In genomic region chr11:101472336-101472735, GRCm38 (mm10) we compare ENCODE assay signal across 19 mouse cellular contexts. TPM values are rescaled to one million over a fixed set of nuclear protein-coding genes. Genes with fewer than 3 reads are reported as not detected.
A peak's percentile ranks its signal among the peaks of the same experiment; 100 is the strongest.
DNase-seq lines count a peak whose midpoint lies in the region; ATAC-seq lines count a peak whose summit lies in the region.
"Had no signal": no experiment of that assay in that cellular context is flagged by ENCODE, and none has a peak within 500 bp of the region (broad histone marks: within the 10 kb centered on the region; RNA-seq: fewer than 3 reads in every experiment).

No protein-coding gene starts in this region.

- peak; percentile 41 for DNase-seq in cerebellum, adult 11-12 months
- no peak for DNase-seq in cerebellum, adult 11 months
- no peak for DNase-seq in hindbrain, embryonic 10.5 days (ENCODE audit: low spot score)
- peak; percentile 69 for DNase-seq in testis, postnatal 10 days (ENCODE audit: low spot score)
- DNase-seq in testis, postnatal 14 days (ENCODE audit: low spot score): no peak
- DNase-seq: gastrocnemius, postnatal 25 days; heart, postnatal 4 days; kidney, adult 11 months; kidney, postnatal 36 days; lung, postnatal 36 days; thymus, postnatal 4 days had no signal

- 51% methylated on average over 7 of the region's 7 CpGs for WGBS in hindbrain, embryonic 10.5 days
- 48% methylated on average over 7 of the region's 7 CpGs for WGBS in hindbrain, embryonic 16.5 days
- 60% methylated on average over 7 of the region's 7 CpGs for WGBS in midbrain, embryonic 12.5 days
- WGBS in midbrain, embryonic 16.5 days: 72% methylated on average over 7 of the region's 7 CpGs

- H3K4me3 ChIP-seq in hindbrain, embryonic 10.5 days: peak overlapping the region; percentile 43; the same call in 1 of the 2 replicates
- H3K4me3 ChIP-seq in hindbrain, embryonic 16.5 days (ENCODE audit: low read length): no peak overlapping the region
- H3K4me3 ChIP-seq in midbrain, embryonic 12.5 days: no peak overlapping the region
- no peak overlapping the region for H3K4me3 ChIP-seq in midbrain, embryonic 16.5 days (ENCODE audit: low read depth, low read length)
- H3K4me3 ChIP-seq: heart, embryonic 12.5 days; limb, embryonic 12.5 days; liver, embryonic 15.5 days had no signal

- H3K27me3 ChIP-seq in hindbrain, embryonic 10.5 days (ENCODE audit: insufficient read depth, poor library complexity, severe bottlenecking): peaks cover 5% of the 10 kb centered on the region; the same call in 1 of the 2 replicates
- no peaks in the 10 kb centered on the region for H3K27me3 ChIP-seq in hindbrain, embryonic 16.5 days (replicated peaks; ENCODE audit: control insufficient read depth, insufficient read depth, low read length)
- no peaks in the 10 kb centered on the region for H3K27me3 ChIP-seq in midbrain, embryonic 12.5 days
- H3K27me3 ChIP-seq in midbrain, embryonic 16.5 days (ENCODE audit: control insufficient read depth, insufficient read depth, low read depth, low read length): no peaks in the 10 kb centered on the region
- H3K27me3 ChIP-seq: heart, embryonic 12.5 days; Patski had no signal

- H3K36me3 ChIP-seq in hindbrain, embryonic 10.5 days: peaks cover 30% of the 10 kb centered on the region
- H3K36me3 ChIP-seq in hindbrain, embryonic 16.5 days (ENCODE audit: control insufficient read depth, insufficient read depth, low read length): no peaks in the 10 kb centered on the region; the same call in 1 of the 2 replicates
- peaks cover 12% of the 10 kb centered on the region for H3K36me3 ChIP-seq in midbrain, embryonic 12.5 days
- H3K36me3 ChIP-seq in midbrain, embryonic 16.5 days (ENCODE audit: control insufficient read depth, insufficient read depth, low read length): no peaks in the 10 kb centered on the region
- H3K36me3 ChIP-seq: heart, embryonic 12.5 days; liver, embryonic 15.5 days had no signal

- ATAC-seq in hindbrain, embryonic 16.5 days: no peak
- ATAC-seq in midbrain, embryonic 12.5 days (ENCODE audit: low FRiP score, low read depth): no peak
- ATAC-seq in midbrain, embryonic 16.5 days: no peak
- ATAC-seq: Patski had no signal

- H3K4me2 ChIP-seq in hindbrain, embryonic 16.5 days (ENCODE audit: low read length): no peak overlapping the region
- no peak overlapping the region for H3K4me2 ChIP-seq in midbrain, embryonic 12.5 days (replicated peaks)
- no peak overlapping the region for H3K4me2 ChIP-seq in midbrain, embryonic 16.5 days (ENCODE audit: low read length)
- H3K4me2 ChIP-seq: heart, embryonic 12.5 days; limb, embryonic 12.5 days; liver, embryonic 15.5 days had no signal

- H3K27ac ChIP-seq in hindbrain, embryonic 10.5 days: peak overlapping the region; percentile 73
- H3K27ac ChIP-seq in hindbrain, embryonic 16.5 days (ENCODE audit: low read depth, low read length): no peak overlapping the region
- 0 out of 2 replicates have a peak overlapping the region, but pooled peaks have one; percentile 4 for H3K27ac ChIP-seq in midbrain, embryonic 12.5 days (replicated peaks)
- no peak overlapping the region for H3K27ac ChIP-seq in midbrain, embryonic 16.5 days (ENCODE audit: low read length)
- H3K27ac ChIP-seq: limb, embryonic 12.5 days; liver, embryonic 15.5 days; stomach, postnatal 0 days had no signal

- peaks cover 70% of the 10 kb centered on the region for H3K4me1 ChIP-seq in hindbrain, embryonic 10.5 days (replicated peaks)
- H3K4me1 ChIP-seq in hindbrain, embryonic 16.5 days (ENCODE audit: control insufficient read depth, insufficient read depth, low read depth, low read length): peaks cover 16% of the 10 kb centered on the region
- H3K4me1 ChIP-seq in midbrain, embryonic 12.5 days: peaks cover 31% of the 10 kb centered on the region
- peaks cover 13% of the 10 kb centered on the region for H3K4me1 ChIP-seq in midbrain, embryonic 16.5 days (ENCODE audit: control insufficient read depth, insufficient read depth, low read length)

- no peaks in the 10 kb centered on the region for H3K9me3 ChIP-seq in hindbrain, embryonic 10.5 days
- H3K9me3 ChIP-seq in hindbrain, embryonic 16.5 days (ENCODE audit: control insufficient read depth, low read length): no peaks in the 10 kb centered on the region
- no peaks in the 10 kb centered on the region for H3K9me3 ChIP-seq in midbrain, embryonic 12.5 days
- no peaks in the 10 kb centered on the region for H3K9me3 ChIP-seq in midbrain, embryonic 16.5 days (replicated peaks; ENCODE audit: control insufficient read depth, low read length, poor library complexity, severe bottlenecking)
- H3K9me3 ChIP-seq: heart, embryonic 12.5 days; limb, embryonic 12.5 days; liver, embryonic 15.5 days had no signal

- H3K9ac ChIP-seq in hindbrain, embryonic 16.5 days (ENCODE audit: low read depth, low read length): no peak overlapping the region
- H3K9ac ChIP-seq in midbrain, embryonic 12.5 days (replicated peaks): no peak overlapping the region; the same call in 1 of the 2 replicates
- H3K9ac ChIP-seq in midbrain, embryonic 16.5 days (ENCODE audit: low read depth, low read length): no peak overlapping the region
- H3K9ac ChIP-seq: heart, embryonic 12.5 days; limb, embryonic 12.5 days; liver, embryonic 15.5 days had no signal

RNA-seq across cellular contexts. Expression of gene Vat1, which starts 6.3 kb away (rescaled TPM):
- 61.1 and 108 TPM in 2 replicates for polyA plus RNA-seq in hindbrain, embryonic 10.5 days (2016; fragmentation: Nextera tagmentation; extraction: Ambion mirVana)
- polyA plus RNA-seq in hindbrain, embryonic 16.5 days (2015; fragmentation: Nextera tagmentation; extraction: Ambion mirVana): 125 and 134 TPM in 2 replicates
- 69.3 and 73.0 TPM in 2 replicates for polyA plus RNA-seq in midbrain, embryonic 12.5 days (2016; fragmentation: Nextera tagmentation; extraction: Ambion mirVana)
- 134 and 145 TPM in 2 replicates for polyA plus RNA-seq in midbrain, embryonic 16.5 days (2015; fragmentation: Nextera tagmentation; extraction: Ambion mirVana)

RNA-seq across cellular contexts. Expression of gene Rnd2, which starts 7.5 kb away (rescaled TPM):
- polyA plus RNA-seq in hindbrain, embryonic 10.5 days (2016; fragmentation: Nextera tagmentation; extraction: Ambion mirVana): 97.9 and 208 TPM in 2 replicates
- polyA plus RNA-seq in hindbrain, embryonic 16.5 days (2015; fragmentation: Nextera tagmentation; extraction: Ambion mirVana): 83.2 and 90.6 TPM in 2 replicates
- polyA plus RNA-seq in midbrain, embryonic 12.5 days (2016; fragmentation: Nextera tagmentation; extraction: Ambion mirVana): 89.5 and 92.3 TPM in 2 replicates
- polyA plus RNA-seq in midbrain, embryonic 16.5 days (2015; fragmentation: Nextera tagmentation; extraction: Ambion mirVana): 67.7 and 76.5 TPM in 2 replicates

RNA-seq across cellular contexts. Expression of gene Ifi35, which starts 24.1 kb away (rescaled TPM):
- polyA plus RNA-seq in hindbrain, embryonic 10.5 days (2016; fragmentation: Nextera tagmentation; extraction: Ambion mirVana): 3.5 and 3.6 TPM in 2 replicates
- polyA plus RNA-seq in hindbrain, embryonic 16.5 days (2015; fragmentation: Nextera tagmentation; extraction: Ambion mirVana): 3.9 and 4.8 TPM in 2 replicates
- 3.0 and 3.9 TPM in 2 replicates for polyA plus RNA-seq in midbrain, embryonic 12.5 days (2016; fragmentation: Nextera tagmentation; extraction: Ambion mirVana)
- polyA plus RNA-seq in midbrain, embryonic 16.5 days (2015; fragmentation: Nextera tagmentation; extraction: Ambion mirVana): 2.5 and 3.1 TPM in 2 replicates

RNA-seq across cellular contexts. Expression of gene Rpl27, which starts 30.2 kb away (rescaled TPM):
- 414 and 455 TPM in 2 replicates for polyA plus RNA-seq in hindbrain, embryonic 10.5 days (2016; fragmentation: Nextera tagmentation; extraction: Ambion mirVana)
- 204 and 207 TPM in 2 replicates for polyA plus RNA-seq in hindbrain, embryonic 16.5 days (2015; fragmentation: Nextera tagmentation; extraction: Ambion mirVana)
- 310 and 319 TPM in 2 replicates for polyA plus RNA-seq in midbrain, embryonic 12.5 days (2016; fragmentation: Nextera tagmentation; extraction: Ambion mirVana)
- 185 and 220 TPM in 2 replicates for polyA plus RNA-seq in midbrain, embryonic 16.5 days (2015; fragmentation: Nextera tagmentation; extraction: Ambion mirVana)

RNA-seq across cellular contexts. Expression of gene Ptges3l, which starts 47.2 kb away (rescaled TPM):
- 4.0 and 4.5 TPM in 2 replicates for polyA plus RNA-seq in hindbrain, embryonic 10.5 days (2016; fragmentation: Nextera tagmentation; extraction: Ambion mirVana)
- polyA plus RNA-seq in hindbrain, embryonic 16.5 days (2015; fragmentation: Nextera tagmentation; extraction: Ambion mirVana): 3.1 and 3.9 TPM in 2 replicates
- 2.3 and 3.1 TPM in 2 replicates for polyA plus RNA-seq in midbrain, embryonic 12.5 days (2016; fragmentation: Nextera tagmentation; extraction: Ambion mirVana)
- polyA plus RNA-seq in midbrain, embryonic 16.5 days (2015; fragmentation: Nextera tagmentation; extraction: Ambion mirVana): 3.0 and 3.1 TPM in 2 replicates

Comparison
In these comparisons a context has a peak if more than half of its experiments do, and no peak if none do; other contexts are left out.
1. DNase-seq: peak in cerebellum, adult 11-12 months (single experiment) and testis, postnatal 10 days (single experiment); none in cerebellum, adult 11 months (single experiment), hindbrain, embryonic 10.5 days (single experiment) and testis, postnatal 14 days (single experiment).
2. H3K27ac ChIP-seq: peak in hindbrain, embryonic 10.5 days (single experiment) and midbrain, embryonic 12.5 days (single experiment); none in hindbrain, embryonic 16.5 days (single experiment) and midbrain, embryonic 16.5 days (single experiment).